Mouse (Mus musculus): ENCODE data around the gene Dnaaf3. TPM values are rescaled to one million over a fixed set of nuclear protein-coding genes. Genes with fewer than 3 reads are reported as not detected.

Gene Dnaaf3
- polyA plus RNA-seq, 1 experiment from 2014 or later = 0.91 TPM

GRCm38 (mm10) chr7:4513829-4514712, 18.2 kb downstream of the Dnaaf3 start:
- Histone ChIP-seq H3K9ac (replicated peaks; ENCODE audit: low read depth, low read length) (no peak overlapping the region), H3K9me3 (ENCODE audit: control insufficient read depth, low read length) (no peaks in the 10 kb centered on the region), H3K36me3 (ENCODE audit: control insufficient read depth, insufficient read depth, low read length) (no peaks in the 10 kb centered on the region), H3K27ac (ENCODE audit: low read depth, low read length) (no peak overlapping the region), H3K27me3 (ENCODE audit: control insufficient read depth, insufficient read depth, low read length) (no peaks in the 10 kb centered on the region), H3K4me3 (ENCODE audit: low read depth, low read length) (no peak overlapping the region), H3K4me2 (ENCODE audit: low read depth, low read length) (no peak overlapping the region), H3K4me1 (ENCODE audit: control insufficient read depth, insufficient read depth, low read length) (no peaks in the 10 kb centered on the region)
- ATAC-seq (ENCODE audit: low read depth) = peak; percentile 12; the same call in 1 of the 2 replicates
- 58% methylated on average over 6 of the region's 6 CpGs for WGBS

- no peak for ATAC-seq (ENCODE audit: low read depth)
- Histone ChIP-seq H3K36me3 (ENCODE audit: control insufficient read depth, insufficient read depth, low read length) (no peaks in the 10 kb centered on the region), H3K4me2 (ENCODE audit: low read depth, low read length) (no peak overlapping the region), H3K4me3 (ENCODE audit: low read depth, low read length) (no peak overlapping the region), H3K27me3 (ENCODE audit: control insufficient read depth, insufficient read depth, low read length) (no peaks in the 10 kb centered on the region), H3K9ac (replicated peaks; ENCODE audit: low read depth, low read length) (no peak overlapping the region), H3K4me1 (ENCODE audit: control insufficient read depth, insufficient read depth, low read length) (no peaks in the 10 kb centered on the region), H3K27ac (ENCODE audit: low read depth, low read length) (no peak overlapping the region), H3K9me3 (ENCODE audit: control insufficient read depth, low read length) (no peaks in the 10 kb centered on the region)
- 31% methylated on average over 13 of the region's 13 CpGs for WGBS
These were observed 19.0 kb downstream of the Dnaaf3 start for GRCm38 (mm10) chr7:4513236-4513635.

- no peaks in the 10 kb centered on the region for H3K4me1 ChIP-seq (ENCODE audit: control insufficient read depth, insufficient read depth, low read length)
- H3K9me3 ChIP-seq (ENCODE audit: control insufficient read depth, low read length) = no peaks in the 10 kb centered on the region
- no peak overlapping the region for H3K27ac ChIP-seq (ENCODE audit: low read depth, low read length)
- H3K4me3 ChIP-seq (ENCODE audit: low read depth, low read length) = no peak overlapping the region
- 85% methylated on average over 8 of the region's 8 CpGs for WGBS
- no peaks in the 10 kb centered on the region for H3K27me3 ChIP-seq (ENCODE audit: control insufficient read depth, insufficient read depth, low read length)
- no peaks in the 10 kb centered on the region for H3K36me3 ChIP-seq (ENCODE audit: control insufficient read depth, insufficient read depth, low read length)
- H3K4me2 ChIP-seq (ENCODE audit: low read depth, low read length) = no peak overlapping the region
- no peak for ATAC-seq (ENCODE audit: low read depth)
- H3K9ac ChIP-seq (replicated peaks; ENCODE audit: low read depth, low read length) = no peak overlapping the region
These were observed 20.6 kb downstream of the Dnaaf3 start for GRCm38 (mm10) chr7:4511489-4512224.

- Histone ChIP-seq H3K27me3 (ENCODE audit: control insufficient read depth, insufficient read depth, low read length) (no peaks in the 10 kb centered on the region), H3K27ac (ENCODE audit: low read depth, low read length) (no peak overlapping the region), H3K36me3 (ENCODE audit: control insufficient read depth, insufficient read depth, low read length) (no peaks in the 10 kb centered on the region), H3K4me3 (ENCODE audit: low read depth, low read length) (no peak overlapping the region), H3K9ac (replicated peaks; ENCODE audit: low read depth, low read length) (no peak overlapping the region), H3K4me1 (ENCODE audit: control insufficient read depth, insufficient read depth, low read length) (no peaks in the 10 kb centered on the region), H3K4me2 (ENCODE audit: low read depth, low read length) (no peak overlapping the region), H3K9me3 (ENCODE audit: control insufficient read depth, low read length) (no peaks in the 10 kb centered on the region)
- WGBS = 15% methylated on average over 24 of the region's 24 CpGs
- ATAC-seq (ENCODE audit: low read depth) = peak; percentile 44; the same call in 1 of the 2 replicates
These were observed 22.2 kb downstream of the Dnaaf3 start for GRCm38 (mm10) chr7:4509863-4510608.

GRCm38 (mm10) chr7:4508739-4509116, 23.5 kb downstream of the Dnaaf3 start:
- H3K9ac ChIP-seq (replicated peaks; ENCODE audit: low read depth, low read length) = no peak overlapping the region
- H3K27ac ChIP-seq (ENCODE audit: low read depth, low read length) = no peak overlapping the region
- H3K36me3 ChIP-seq (ENCODE audit: control insufficient read depth, insufficient read depth, low read length) = no peaks in the 10 kb centered on the region
- WGBS = 94% methylated on average over 8 of the region's 8 CpGs
- no peaks in the 10 kb centered on the region for H3K27me3 ChIP-seq (ENCODE audit: control insufficient read depth, insufficient read depth, low read length)
- no peaks in the 10 kb centered on the region for H3K9me3 ChIP-seq (ENCODE audit: control insufficient read depth, low read length)
- H3K4me2 ChIP-seq (ENCODE audit: low read depth, low read length) = no peak overlapping the region
- no peaks in the 10 kb centered on the region for H3K4me1 ChIP-seq (ENCODE audit: control insufficient read depth, insufficient read depth, low read length)
- ATAC-seq (ENCODE audit: low read depth) = no peak
- H3K4me3 ChIP-seq (ENCODE audit: low read depth, low read length) = no peak overlapping the region

GRCm38 (mm10) chr7:4508062-4508738, 24.1 kb downstream of the Dnaaf3 start:
- ATAC-seq (ENCODE audit: low read depth) = no peak
- no peak overlapping the region for H3K4me3 ChIP-seq (ENCODE audit: low read depth, low read length)
- H3K4me1 ChIP-seq (ENCODE audit: control insufficient read depth, insufficient read depth, low read length) = no peaks in the 10 kb centered on the region
- 78% methylated on average over 32 of the region's 32 CpGs for WGBS
- no peak overlapping the region for H3K9ac ChIP-seq (replicated peaks; ENCODE audit: low read depth, low read length)
- H3K27me3 ChIP-seq (ENCODE audit: control insufficient read depth, insufficient read depth, low read length) = no peaks in the 10 kb centered on the region
- no peak overlapping the region for H3K27ac ChIP-seq (ENCODE audit: low read depth, low read length)
- no peak overlapping the region for H3K4me2 ChIP-seq (ENCODE audit: low read depth, low read length)
- no peaks in the 10 kb centered on the region for H3K9me3 ChIP-seq (ENCODE audit: control insufficient read depth, low read length)
- H3K36me3 ChIP-seq (ENCODE audit: control insufficient read depth, insufficient read depth, low read length) = no peaks in the 10 kb centered on the region

- 64% methylated on average over 3 of the region's 4 CpGs for WGBS
- ATAC-seq (ENCODE audit: low read depth) = no peak
- H3K9ac ChIP-seq (replicated peaks; ENCODE audit: low read depth, low read length) = no peak overlapping the region
- H3K36me3 ChIP-seq (ENCODE audit: control insufficient read depth, insufficient read depth, low read length) = no peaks in the 10 kb centered on the region
- H3K27me3 ChIP-seq (ENCODE audit: control insufficient read depth, insufficient read depth, low read length) = no peaks in the 10 kb centered on the region
- no peak overlapping the region for H3K4me3 ChIP-seq (ENCODE audit: low read depth, low read length)
- H3K4me2 ChIP-seq (ENCODE audit: low read depth, low read length) = no peak overlapping the region
- H3K4me1 ChIP-seq (ENCODE audit: control insufficient read depth, insufficient read depth, low read length) = no peaks in the 10 kb centered on the region
- no peak overlapping the region for H3K27ac ChIP-seq (ENCODE audit: low read depth, low read length)
- no peaks in the 10 kb centered on the region for H3K9me3 ChIP-seq (ENCODE audit: control insufficient read depth, low read length)
These were observed 25.0 kb downstream of the Dnaaf3 start for GRCm38 (mm10) chr7:4507220-4507619.

- no peak overlapping the region for H3K4me2 ChIP-seq (ENCODE audit: low read depth, low read length)
- no peaks in the 10 kb centered on the region for H3K36me3 ChIP-seq (ENCODE audit: control insufficient read depth, insufficient read depth, low read length)
- no peak overlapping the region for H3K4me3 ChIP-seq (ENCODE audit: low read depth, low read length)
- H3K9ac ChIP-seq (replicated peaks; ENCODE audit: low read depth, low read length) = no peak overlapping the region
- H3K27ac ChIP-seq (ENCODE audit: low read depth, low read length) = no peak overlapping the region
- peaks cover 5% of the 10 kb centered on the region for H3K4me1 ChIP-seq (ENCODE audit: control insufficient read depth, insufficient read depth, low read length)
- WGBS = 62% methylated on average over 11 of the region's 11 CpGs
- H3K9me3 ChIP-seq (ENCODE audit: control insufficient read depth, low read length) = no peaks in the 10 kb centered on the region
- no peak for ATAC-seq (ENCODE audit: low read depth)
- H3K27me3 ChIP-seq (ENCODE audit: control insufficient read depth, insufficient read depth, low read length) = no peaks in the 10 kb centered on the region
These were observed 27.4 kb downstream of the Dnaaf3 start for GRCm38 (mm10) chr7:4504646-4505435.
